Mouse (Mus musculus) forebrain, embryonic 12.5 days (tissue): ENCODE measurements at regions not wholly inside any gene's neighbourhood (a gene's known extent, or its start where the extent isn't known, plus 50 kb on each side); places are given as distances from the start of the nearest gene placed in this dataset.

Source experiments
- ATAC-seq: fragments of 200-750 bp; cut with Nextera tagmentation; 2 replicates; pipeline ENCODE4 v1.8.0; 2017; ENCODE audit warnings: moderate TSS enrichment; ENCODE audit not compliant: low FRiP score
- H3K27ac ChIP-seq: fragments of 300-500 bp; sonication (generic); 2 replicates; pipeline ENCODE4 v1.5.1; 2016; ENCODE audit warnings: mild to moderate bottlenecking
- H3K27me3 ChIP-seq: fragments of 300-500 bp; sonication (generic); 2 replicates; pipeline ENCODE4 v1.6.1; 2016; ENCODE audit warnings: mild to moderate bottlenecking
- H3K36me3 ChIP-seq: fragments of 300-500 bp; sonication (generic); replicated peaks from 2 replicates; pipeline ENCODE4 v1.6.1; 2016; ENCODE audit warnings: mild to moderate bottlenecking
- H3K4me1 ChIP-seq: fragments of 300-500 bp; sonication (generic); 2 replicates; pipeline ENCODE4 v1.6.1; 2016
- H3K4me2 ChIP-seq: fragments of 300-500 bp; sonication (generic); 2 replicates; pipeline ENCODE4 v1.6.1; 2016; ENCODE audit warnings: mild to moderate bottlenecking, moderate library complexity
- H3K4me3 ChIP-seq: fragments of 300-500 bp; sonication (generic); replicated peaks from 2 replicates; pipeline ENCODE4 v1.5.1; 2016; ENCODE audit warnings: mild to moderate bottlenecking
- H3K9ac ChIP-seq: fragments of 300-500 bp; sonication (generic); 2 replicates; pipeline ENCODE4 v1.6.1; 2016; ENCODE audit warnings: mild to moderate bottlenecking
- H3K9me3 ChIP-seq: fragments of 300-500 bp; sonication (generic); 2 replicates; pipeline ENCODE4 v1.6.1; 2016
- WGBS: fragments of 180-500 bp; shearing (Covaris S2); methylation state at CpG from one replicate; pipeline ENCODE4 v1.1.7; 2016; 5-methylcytosine and 5-hydroxymethylcytosine counted together

DNA sequence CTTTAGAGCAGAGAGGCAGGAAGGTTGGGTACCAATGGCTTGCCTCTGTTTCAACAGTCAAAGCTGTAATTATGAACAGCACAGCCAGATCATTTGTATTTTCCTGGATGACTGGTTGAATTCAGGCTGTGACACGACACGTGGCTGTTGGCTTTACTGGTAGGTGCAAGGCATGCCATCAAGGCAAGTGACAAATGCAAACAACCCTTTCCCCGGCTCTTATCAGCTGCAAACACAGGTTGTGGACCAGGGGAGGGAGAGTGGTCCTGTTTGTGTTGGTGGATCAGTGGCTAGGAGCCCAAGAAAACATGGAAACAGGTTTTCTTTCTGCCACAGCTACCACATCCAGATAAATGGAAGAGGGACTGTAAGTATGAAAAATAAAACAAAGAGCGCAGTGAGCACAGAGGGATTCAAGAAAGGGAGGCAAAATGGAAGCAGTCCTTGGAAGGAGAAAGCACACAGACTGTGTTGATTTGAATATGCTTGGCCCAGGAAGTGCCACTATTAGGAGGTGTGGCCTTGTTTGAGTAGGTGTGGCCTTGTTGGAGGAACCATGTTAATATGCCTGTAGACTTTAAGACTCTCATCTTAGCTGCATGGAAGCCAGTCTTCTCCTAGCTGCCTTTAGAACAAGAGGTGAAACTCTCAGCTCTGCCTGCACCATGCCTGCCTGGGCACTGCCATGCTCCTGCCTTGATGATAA lies 396.8 kb downstream of the Nedd1 start:
- H3K9me3 ChIP-seq: no peaks in the 10 kb centered on the region
- H3K36me3 ChIP-seq: no peaks in the 10 kb centered on the region
- 0 out of 2 replicates have a peak, but pooled peaks cover 2% of the 10 kb centered on the region for H3K27me3 ChIP-seq
- no peak for ATAC-seq
- H3K9ac ChIP-seq: no peak overlapping the region
- no peak overlapping the region for H3K4me3 ChIP-seq
- 0 out of 2 replicates have a peak, but pooled peaks cover 4% of the 10 kb centered on the region for H3K4me1 ChIP-seq
- 72% methylated on average over 4 of the region's 4 CpGs for WGBS
- no peak overlapping the region for H3K27ac ChIP-seq
- no peak overlapping the region for H3K4me2 ChIP-seq

DNA sequence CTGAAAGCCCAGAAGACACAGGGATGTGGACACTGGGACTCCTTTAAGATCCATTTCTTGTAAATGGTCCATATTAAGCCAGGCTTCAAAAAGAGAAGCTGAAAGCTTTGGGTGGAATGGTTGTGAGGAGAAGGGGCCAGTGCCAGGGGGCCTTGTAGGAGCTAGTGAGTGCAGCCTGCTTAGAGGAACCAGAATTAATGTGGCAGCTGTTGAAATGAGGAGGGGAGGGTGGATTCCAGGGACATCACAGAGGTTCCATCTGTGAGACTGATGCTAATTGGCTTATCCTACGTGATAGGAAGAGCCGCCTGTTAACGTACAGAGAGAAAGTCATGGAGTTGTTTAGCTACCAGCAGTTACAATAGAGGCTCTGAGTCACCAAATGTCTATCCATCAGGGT lies 407.6 kb downstream of the Nedd1 start:
- Histone ChIP-seq H3K27me3 (no peaks in the 10 kb centered on the region), H3K36me3 (no peaks in the 10 kb centered on the region), H3K27ac (peak overlapping the region; percentile 42; the same call in 1 of the 2 replicates), H3K9ac (no peak overlapping the region), H3K4me2 (no peak overlapping the region), H3K4me1 (peaks cover 9% of the 10 kb centered on the region; the same call in 1 of the 2 replicates), H3K4me3 (no peak overlapping the region), H3K9me3 (no peaks in the 10 kb centered on the region)
- ATAC-seq: peak; percentile 46; the same call in 1 of the 2 replicates
- 37% methylated on average over 3 of the region's 3 CpGs for WGBS

DNA sequence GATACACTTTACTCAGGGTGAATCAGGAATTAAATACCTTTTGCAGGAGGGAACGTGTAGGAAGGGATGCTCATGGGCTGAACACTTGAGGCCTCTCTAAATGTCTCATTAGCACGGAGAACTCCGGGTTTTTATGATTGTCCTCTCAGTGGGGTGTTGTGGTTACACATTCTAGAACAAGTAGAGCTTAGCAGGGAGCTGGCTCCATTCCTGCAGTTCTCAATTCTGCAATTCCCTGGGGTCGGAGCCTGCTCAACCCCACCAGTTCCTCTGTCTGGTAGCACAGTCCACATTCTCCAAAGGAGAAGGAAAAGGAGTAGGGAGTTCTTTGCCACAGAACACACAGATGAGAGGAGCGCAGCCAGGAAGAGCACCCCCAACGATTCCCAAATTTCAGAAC lies 409.9 kb downstream of the Nedd1 start:
- Histone ChIP-seq H3K27me3 (no peaks in the 10 kb centered on the region), H3K4me3 (no peak overlapping the region), H3K27ac (no peak overlapping the region), H3K4me1 (peaks cover 9% of the 10 kb centered on the region; the same call in 1 of the 2 replicates), H3K4me2 (no peak overlapping the region), H3K9ac (no peak overlapping the region), H3K9me3 (no peaks in the 10 kb centered on the region), H3K36me3 (no peaks in the 10 kb centered on the region)
- WGBS: 71% methylated on average over 6 of the region's 6 CpGs
- ATAC-seq: no peak

- WGBS: 97% methylated on average over 3 of the region's 3 CpGs
- Histone ChIP-seq H3K9me3 (no peaks in the 10 kb centered on the region), H3K27me3 (0 out of 2 replicates have a peak, but pooled peaks cover 4% of the 10 kb centered on the region), H3K36me3 (no peaks in the 10 kb centered on the region), H3K4me1 (no peaks in the 10 kb centered on the region), H3K27ac (no peak overlapping the region), H3K9ac (no peak overlapping the region), H3K4me3 (no peak overlapping the region), H3K4me2 (no peak overlapping the region)
- ATAC-seq: no peak
Measured at GRCm38 (mm10) chr10:92308643-92309042, 413.6 kb downstream of the Nedd1 start.

DNA sequence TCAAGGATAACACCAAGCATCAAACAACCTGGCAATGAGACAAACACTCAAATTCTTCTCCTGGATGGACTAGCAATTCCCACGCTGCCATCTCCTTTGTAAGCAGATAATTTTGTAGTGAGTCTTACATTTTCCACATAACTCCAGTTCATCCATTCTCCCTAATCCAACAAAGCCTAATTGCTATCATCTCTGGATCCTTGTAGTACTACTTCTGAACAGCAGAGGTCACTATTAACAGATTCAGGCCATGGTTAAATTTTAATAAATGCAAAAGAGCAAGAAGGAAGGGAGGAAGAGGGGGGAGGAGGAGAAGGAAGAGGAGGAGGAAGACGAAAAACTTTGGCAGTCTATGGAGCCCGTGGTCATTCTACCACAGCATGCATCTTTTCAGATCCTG lies 414.4 kb downstream of the Nedd1 start:
- ATAC-seq: no peak
- no peaks in the 10 kb centered on the region for H3K4me1 ChIP-seq
- H3K4me2 ChIP-seq: no peak overlapping the region
- no peak overlapping the region for H3K4me3 ChIP-seq
- 38% methylated on average over 3 of the region's 3 CpGs for WGBS
- no peaks in the 10 kb centered on the region for H3K9me3 ChIP-seq
- H3K27ac ChIP-seq: no peak overlapping the region
- no peaks in the 10 kb centered on the region for H3K36me3 ChIP-seq
- 0 out of 2 replicates have a peak, but pooled peaks cover 4% of the 10 kb centered on the region for H3K27me3 ChIP-seq
- H3K9ac ChIP-seq: no peak overlapping the region

DNA sequence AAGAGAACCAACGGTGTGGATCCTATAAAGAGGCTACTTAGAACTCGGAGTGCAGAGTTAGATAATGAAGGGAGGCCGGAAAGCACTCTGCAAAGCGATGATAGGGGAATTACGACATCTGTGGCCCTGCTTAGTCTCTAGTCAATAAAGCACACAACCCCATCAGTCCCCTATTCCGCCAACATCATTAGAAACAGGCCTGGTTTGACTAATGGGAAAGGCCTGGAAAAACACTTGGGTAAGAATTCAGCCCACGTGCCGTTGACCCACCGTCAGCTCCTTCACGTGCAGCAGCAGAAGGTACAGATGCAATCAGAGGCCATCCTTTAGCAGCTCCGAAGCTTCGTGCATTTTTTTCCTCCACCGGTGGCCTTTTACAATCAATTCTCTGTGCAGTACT lies 423.5 kb downstream of the Nedd1 start:
- Histone ChIP-seq H3K27ac (no peak overlapping the region), H3K9me3 (no peaks in the 10 kb centered on the region), H3K4me3 (no peak overlapping the region), H3K4me2 (no peak overlapping the region), H3K36me3 (no peaks in the 10 kb centered on the region), H3K9ac (no peak overlapping the region), H3K27me3 (no peaks in the 10 kb centered on the region), H3K4me1 (peaks cover 16% of the 10 kb centered on the region)
- no peak for ATAC-seq
- WGBS: 83% methylated on average over 13 of the region's 13 CpGs

DNA sequence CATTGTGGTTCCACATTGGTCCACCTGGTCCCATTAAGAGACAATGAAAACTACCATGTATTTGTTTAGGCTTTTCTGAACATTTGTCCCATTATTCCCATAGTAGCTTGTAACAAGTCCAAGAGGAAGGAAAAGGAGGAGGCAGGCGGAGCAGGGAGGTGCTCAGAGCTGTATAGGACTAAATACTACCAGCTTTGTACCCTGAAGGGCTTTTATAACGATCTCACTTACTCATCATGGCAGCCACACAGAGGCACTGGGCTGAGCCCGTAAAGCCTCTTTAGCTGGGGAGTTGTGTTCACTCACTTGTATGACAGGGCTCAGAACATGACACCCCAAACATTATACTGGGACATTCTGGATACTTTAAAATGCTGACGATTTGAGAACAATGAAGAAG lies 425.4 kb downstream of the Nedd1 start:
- 31% methylated on average over 4 of the region's 4 CpGs for WGBS
- H3K9ac ChIP-seq: no peak overlapping the region
- H3K4me2 ChIP-seq: peak overlapping the region; percentile 36
- no peaks in the 10 kb centered on the region for H3K9me3 ChIP-seq
- no peaks in the 10 kb centered on the region for H3K27me3 ChIP-seq
- H3K36me3 ChIP-seq: no peaks in the 10 kb centered on the region
- H3K4me1 ChIP-seq: peaks cover 16% of the 10 kb centered on the region
- no peak overlapping the region for H3K27ac ChIP-seq
- 0 out of 2 replicates have a peak, but pooled peaks have one; percentile 33 for ATAC-seq
- H3K4me3 ChIP-seq: no peak overlapping the region

DNA sequence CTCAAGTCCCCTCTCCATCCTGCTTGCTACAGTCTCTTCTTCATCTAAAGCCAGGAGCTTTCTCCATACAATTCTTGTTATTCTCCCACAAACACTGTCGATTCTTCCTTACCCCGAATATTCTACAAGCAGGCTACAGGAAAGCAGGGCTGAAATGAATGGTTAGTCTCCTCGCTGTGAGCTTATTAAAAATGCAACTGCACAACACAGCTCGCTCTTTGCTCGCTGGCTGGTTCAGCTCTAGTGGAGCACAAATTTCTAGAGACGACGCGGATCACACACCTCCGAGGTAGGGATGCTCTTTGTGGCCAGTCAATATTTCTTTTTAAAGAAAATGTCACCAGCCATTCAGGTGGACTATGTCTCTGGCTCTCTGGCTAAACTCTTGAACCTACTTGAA lies 425.9 kb downstream of the Nedd1 start:
- no peaks in the 10 kb centered on the region for H3K9me3 ChIP-seq
- no peak overlapping the region for H3K27ac ChIP-seq
- no peak overlapping the region for H3K9ac ChIP-seq
- no peak overlapping the region for H3K4me3 ChIP-seq
- WGBS: 30% methylated on average over 9 of the region's 9 CpGs
- peaks cover 16% of the 10 kb centered on the region for H3K4me1 ChIP-seq
- no peaks in the 10 kb centered on the region for H3K36me3 ChIP-seq
- peak overlapping the region; percentile 36 for H3K4me2 ChIP-seq
- no peaks in the 10 kb centered on the region for H3K27me3 ChIP-seq
- ATAC-seq: no peak

DNA sequence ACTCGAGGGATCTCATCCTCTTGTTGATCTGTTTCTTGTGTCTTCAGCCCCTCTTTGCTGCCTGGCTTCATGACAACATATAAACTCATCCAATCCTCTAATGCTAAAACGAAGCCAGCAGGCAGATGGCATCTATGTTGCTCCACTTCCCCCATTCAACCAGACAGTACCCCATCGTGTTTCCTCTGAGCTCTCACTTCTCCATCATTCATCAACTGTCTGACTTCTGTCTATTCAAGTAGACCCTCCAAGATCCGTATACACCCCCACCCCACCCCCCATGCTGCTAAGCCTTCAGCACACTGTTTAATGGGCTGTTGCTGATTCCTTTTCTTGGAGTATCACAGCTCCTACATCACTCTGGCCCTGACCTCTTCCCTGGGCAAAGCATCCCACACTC lies 429.0 kb downstream of the Nedd1 start:
- no peak for ATAC-seq
- no peak overlapping the region for H3K4me3 ChIP-seq
- WGBS: 72% methylated on average over 4 of the region's 4 CpGs
- H3K4me2 ChIP-seq: no peak overlapping the region
- H3K27ac ChIP-seq: no peak overlapping the region
- H3K36me3 ChIP-seq: no peaks in the 10 kb centered on the region
- H3K9me3 ChIP-seq: no peaks in the 10 kb centered on the region
- H3K4me1 ChIP-seq: peaks cover 22% of the 10 kb centered on the region
- H3K27me3 ChIP-seq: no peaks in the 10 kb centered on the region
- no peak overlapping the region for H3K9ac ChIP-seq

- no peaks in the 10 kb centered on the region for H3K27me3 ChIP-seq
- ATAC-seq: no peak
- H3K9me3 ChIP-seq: no peaks in the 10 kb centered on the region
- no peaks in the 10 kb centered on the region for H3K36me3 ChIP-seq
- WGBS: 56% methylated on average over 5 of the region's 5 CpGs
- H3K27ac ChIP-seq: no peak overlapping the region
- H3K4me1 ChIP-seq: 0 out of 2 replicates have a peak, but pooled peaks cover 6% of the 10 kb centered on the region
- no peak overlapping the region for H3K4me2 ChIP-seq
- H3K9ac ChIP-seq: no peak overlapping the region
- H3K4me3 ChIP-seq: no peak overlapping the region
Measured at GRCm38 (mm10) chr10:92289230-92289629, 433.0 kb downstream of the Nedd1 start.

GRCm38 (mm10) chr10:92284231-92284630 lies 438.0 kb downstream of the Nedd1 start:
- Histone ChIP-seq H3K4me2 (no peak overlapping the region), H3K4me1 (0 out of 2 replicates have a peak, but pooled peaks cover 4% of the 10 kb centered on the region), H3K36me3 (no peaks in the 10 kb centered on the region), H3K9ac (no peak overlapping the region), H3K27ac (0 out of 2 replicates have a peak overlapping the region, but pooled peaks have one; percentile 5), H3K9me3 (no peaks in the 10 kb centered on the region), H3K27me3 (no peaks in the 10 kb centered on the region), H3K4me3 (no peak overlapping the region)
- 59% methylated on average over 4 of the region's 4 CpGs for WGBS
- ATAC-seq: no peak

- no peaks in the 10 kb centered on the region for H3K36me3 ChIP-seq
- WGBS: 61% methylated on average over 2 of the region's 2 CpGs
- ATAC-seq: no peak
Measured at GRCm38 (mm10) chr10:92277981-92278380, 444.2 kb downstream of the Nedd1 start.

DNA sequence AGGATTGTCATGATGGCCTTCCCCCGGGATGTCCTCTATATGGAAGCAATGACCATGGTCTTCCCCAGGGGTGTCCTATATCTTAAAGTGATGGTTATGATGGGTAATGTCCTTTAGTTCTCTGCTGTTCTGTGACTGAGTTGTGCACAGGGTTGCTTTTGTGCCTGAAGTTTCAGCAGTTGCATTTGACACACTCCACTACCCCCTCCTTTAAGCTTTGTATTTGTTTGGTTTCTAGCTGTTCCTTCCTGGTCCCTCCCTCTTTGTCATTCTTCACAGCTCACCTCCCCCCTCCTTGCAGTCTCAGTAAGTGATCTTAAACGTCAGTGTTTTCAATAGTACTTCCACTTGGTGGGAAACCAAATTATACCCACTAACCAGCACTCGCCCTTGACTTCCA lies 464.4 kb downstream of the Nedd1 start:
- no peak overlapping the region for H3K4me3 ChIP-seq
- no peak overlapping the region for H3K27ac ChIP-seq
- no peaks in the 10 kb centered on the region for H3K36me3 ChIP-seq
- H3K9ac ChIP-seq: no peak overlapping the region
- no peaks in the 10 kb centered on the region for H3K4me1 ChIP-seq
- WGBS: 65% methylated on average over 3 of the region's 3 CpGs
- no peak for ATAC-seq
- no peak overlapping the region for H3K4me2 ChIP-seq
- no peaks in the 10 kb centered on the region for H3K27me3 ChIP-seq
- H3K9me3 ChIP-seq: no peaks in the 10 kb centered on the region

More at GRCm38 (mm10) chr10:92277981-92278380, 444.2 kb downstream of the Nedd1 start:
- no peak overlapping the region for H3K4me2 ChIP-seq
- no peak overlapping the region for H3K4me3 ChIP-seq
- no peaks in the 10 kb centered on the region for H3K27me3 ChIP-seq
- no peaks in the 10 kb centered on the region for H3K4me1 ChIP-seq
- no peaks in the 10 kb centered on the region for H3K9me3 ChIP-seq
- no peak overlapping the region for H3K27ac ChIP-seq
- H3K9ac ChIP-seq: no peak overlapping the region
